In genomic region chr5:88782072-88782765, GRCm38 (mm10) we compare ENCODE assay signal across 23 mouse cellular contexts.
"Had no signal": no experiment of that assay in that cellular context is flagged by ENCODE, and none has a peak within 500 bp of the region (broad histone marks: within the 10 kb centered on the region; RNA-seq: fewer than 3 reads in every experiment).

No protein-coding gene starts in this region.

- H3K27ac ChIP-seq: heart, adult 2 months; heart, embryonic 13.5 days; heart, embryonic 15.5 days; hindbrain, embryonic 13.5 days; hindbrain, embryonic 15.5 days; hindbrain, postnatal 0 days; layer of hippocampus, adult 2 months; left cerebral cortex, adult 2 months; limb, embryonic 12.5 days had no signal

- H3K27me3 ChIP-seq: heart, embryonic 13.5 days; heart, embryonic 15.5 days; hindbrain, embryonic 13.5 days; hindbrain, embryonic 15.5 days; limb, embryonic 12.5 days had no signal

- H3K4me1 ChIP-seq: heart, embryonic 13.5 days; heart, embryonic 15.5 days; hindbrain, embryonic 13.5 days; hindbrain, embryonic 15.5 days; limb, embryonic 12.5 days had no signal

- H3K4me2 ChIP-seq: heart, embryonic 11.5 days; heart, embryonic 13.5 days; heart, embryonic 15.5 days; hindbrain, embryonic 13.5 days; hindbrain, embryonic 15.5 days; limb, embryonic 12.5 days; liver, embryonic 11.5 days had no signal

- ATAC-seq: forebrain, postnatal 0 days; hindbrain, postnatal 0 days had no signal

- H3K4me3 ChIP-seq: heart, adult 2 months; heart, embryonic 13.5 days; heart, embryonic 15.5 days; hindbrain, embryonic 13.5 days; hindbrain, embryonic 15.5 days; layer of hippocampus, adult 2 months; left cerebral cortex, adult 2 months; limb, embryonic 12.5 days had no signal

- H3K9me3 ChIP-seq: heart, embryonic 13.5 days; heart, embryonic 15.5 days; hindbrain, embryonic 13.5 days; hindbrain, embryonic 15.5 days; limb, embryonic 12.5 days had no signal

- H3K9ac ChIP-seq: forebrain, postnatal 0 days; heart, embryonic 13.5 days; heart, embryonic 15.5 days; hindbrain, embryonic 13.5 days; hindbrain, embryonic 15.5 days; limb, embryonic 12.5 days had no signal

- DNase-seq: forebrain, postnatal 0 days; gastrocnemius, postnatal 14 days; gastrocnemius, postnatal 36 days; heart, adult 11 months; heart, adult 2 months; heart, postnatal 14 days; heart, postnatal 36 days; kidney, adult 18-20 months; kidney, adult 8-10 months; kidney, postnatal 10 days; kidney, postnatal 25 days; kidney, postnatal 4 days; liver had no signal
